13 mouse cellular contexts compared by ENCODE assay signal in genomic region chr11:105028744-105029348, GRCm38 (mm10). TPM values are rescaled to one million over a fixed set of nuclear protein-coding genes. Genes with fewer than 3 reads are reported as not detected.
A peak's percentile ranks its signal among the peaks of the same experiment; 100 is the strongest.
DNase-seq lines count a peak whose midpoint lies in the region; ATAC-seq and TF ChIP-seq lines count a peak whose summit lies in the region.
"Had no signal": no experiment of that assay in that cellular context is flagged by ENCODE, and none has a peak within 500 bp of the region (broad histone marks: within the 10 kb centered on the region; RNA-seq: fewer than 3 reads in every experiment).

No protein-coding gene starts in this region.

- no peak for TF ChIP-seq CTCF in MEL (IDR thresholded peaks at IDR 0.05 in 2 of 3, conservative IDR thresholded peaks at IDR 0.05 in 1 of 3; ENCODE audit: control insufficient read depth in 1 of 3, insufficient read depth in 1 of 3, low read depth in 2 of 3, low read length in 3 of 3, poor library complexity in 1 of 3, severe bottlenecking in 1 of 3)

- H3K9ac ChIP-seq in heart, embryonic 13.5 days = peak overlapping the region; percentile 47; the same call in 1 of the 2 replicates
- peak overlapping the region; percentile 36; the same call in 1 of the 2 replicates for H3K9ac ChIP-seq in MEL (ENCODE audit: control insufficient read depth, low read depth, low read length, poor library complexity, severe bottlenecking)
- H3K9ac ChIP-seq in heart, embryonic 15.5 days = no peak overlapping the region
- no peak overlapping the region for H3K9ac ChIP-seq in hindbrain, embryonic 13.5 days
- H3K9ac ChIP-seq in forebrain, embryonic 16.5 days (replicated peaks; ENCODE audit: low read depth, low read length) = no peak overlapping the region
- H3K9ac ChIP-seq: limb, embryonic 13.5 days had no signal

- H3K4me1 ChIP-seq in heart, embryonic 13.5 days = peaks cover 26% of the 10 kb centered on the region
- peaks cover 0 to 13% of the 10 kb centered on the region in 2 experiments; a peak in 3 of 4 replicates for H3K4me1 ChIP-seq in MEL (ENCODE audit: control insufficient read depth in 1 of 2, insufficient read depth in 2 of 2, low read length in 2 of 2)
- peaks cover 8% of the 10 kb centered on the region for H3K4me1 ChIP-seq in heart, embryonic 15.5 days (replicated peaks)
- H3K4me1 ChIP-seq in hindbrain, embryonic 13.5 days (replicated peaks) = 0 out of 2 replicates have a peak, but pooled peaks cover 4% of the 10 kb centered on the region
- no peaks in the 10 kb centered on the region for H3K4me1 ChIP-seq in forebrain, embryonic 16.5 days (replicated peaks; ENCODE audit: control insufficient read depth, insufficient read depth, low read length)
- H3K4me1 ChIP-seq: limb, embryonic 13.5 days had no signal

- H3K27me3 ChIP-seq in heart, embryonic 13.5 days (replicated peaks) = no peaks in the 10 kb centered on the region
- H3K27me3 ChIP-seq in MEL (ENCODE audit: control insufficient read depth in 1 of 2, insufficient read depth in 2 of 2, low read length in 2 of 2) = peaks cover 5 to 10% of the 10 kb centered on the region in 2 experiments
- no peaks in the 10 kb centered on the region for H3K27me3 ChIP-seq in heart, embryonic 15.5 days
- no peaks in the 10 kb centered on the region for H3K27me3 ChIP-seq in hindbrain, embryonic 13.5 days
- no peaks in the 10 kb centered on the region for H3K27me3 ChIP-seq in forebrain, embryonic 16.5 days (replicated peaks; ENCODE audit: control insufficient read depth, insufficient read depth, low read length)
- H3K27me3 ChIP-seq: limb, embryonic 13.5 days; Patski had no signal

- no peaks in the 10 kb centered on the region for H3K36me3 ChIP-seq in heart, embryonic 13.5 days
- H3K36me3 ChIP-seq in MEL (ENCODE audit: control insufficient read depth in 1 of 2, insufficient read depth in 2 of 2, low read length in 2 of 2) = peaks cover 0 to 11% of the 10 kb centered on the region in 2 experiments; a peak in 2 of 4 replicates
- no peaks in the 10 kb centered on the region for H3K36me3 ChIP-seq in heart, embryonic 15.5 days
- H3K36me3 ChIP-seq in hindbrain, embryonic 13.5 days = no peaks in the 10 kb centered on the region
- H3K36me3 ChIP-seq in forebrain, embryonic 16.5 days (ENCODE audit: control insufficient read depth, insufficient read depth) = no peaks in the 10 kb centered on the region
- H3K36me3 ChIP-seq: limb, embryonic 13.5 days had no signal

- no peak for TF ChIP-seq POLR2A in MEL (IDR thresholded peaks at IDR 0.05; ENCODE audit: control insufficient read depth in 1 of 2, insufficient read depth in 1 of 2, low read depth in 1 of 2, low read length in 2 of 2, poor library complexity in 1 of 2)

- TF ChIP-seq EP300 in MEL (IDR thresholded peaks at IDR 0.05; ENCODE audit: low read depth in 1 of 2, low read length in 2 of 2) = peak; percentile 73 to 81

- H3K27ac ChIP-seq in heart, embryonic 13.5 days (replicated peaks) = no peak overlapping the region
- no peak overlapping the region for H3K27ac ChIP-seq in MEL (ENCODE audit: control insufficient read depth, low read depth, low read length)
- H3K27ac ChIP-seq in heart, embryonic 15.5 days = no peak overlapping the region
- H3K27ac ChIP-seq in hindbrain, embryonic 13.5 days = no peak overlapping the region
- no peak overlapping the region for H3K27ac ChIP-seq in forebrain, embryonic 16.5 days (ENCODE audit: low read length)
- H3K27ac ChIP-seq: limb, embryonic 13.5 days had no signal

- TF ChIP-seq RAD21 in MEL (IDR thresholded peaks at IDR 0.05; ENCODE audit: low read depth, low read length) = no peak

- 17% methylated on average over 6 of the region's 6 CpGs for WGBS in heart, embryonic 13.5 days
- 14% methylated on average over 6 of the region's 6 CpGs for WGBS in heart, embryonic 15.5 days
- WGBS in hindbrain, embryonic 13.5 days = 71% methylated on average over 6 of the region's 6 CpGs
- 71% methylated on average over 6 of the region's 6 CpGs for WGBS in forebrain, embryonic 16.5 days

- no peaks in the 10 kb centered on the region for H3K79me2 ChIP-seq in MEL (ENCODE audit: control insufficient read depth, insufficient read depth, low read length, poor library complexity)

- H3K9me3 ChIP-seq in heart, embryonic 13.5 days = no peaks in the 10 kb centered on the region
- no peaks in the 10 kb centered on the region for H3K9me3 ChIP-seq in MEL (replicated peaks; ENCODE audit: insufficient read depth, low read length)
- H3K9me3 ChIP-seq in heart, embryonic 15.5 days (replicated peaks) = no peaks in the 10 kb centered on the region
- H3K9me3 ChIP-seq in hindbrain, embryonic 13.5 days = no peaks in the 10 kb centered on the region
- H3K9me3 ChIP-seq in forebrain, embryonic 16.5 days (ENCODE audit: control insufficient read depth, low read length) = no peaks in the 10 kb centered on the region
- H3K9me3 ChIP-seq: limb, embryonic 13.5 days had no signal

- no peak for ATAC-seq in heart, embryonic 13.5 days (ENCODE audit: extremely low read depth, insufficient number of reproducible peaks, low FRiP score, low TSS enrichment)
- 0 out of 2 replicates have a peak, but pooled peaks have one; percentile 7 for ATAC-seq in heart, embryonic 15.5 days (replicated peaks; ENCODE audit: insufficient number of reproducible peaks, insufficient read depth, low FRiP score, low read depth)
- peak; percentile 94 for ATAC-seq in megakaryocyte-erythroid progenitor cell, adult 5-6 weeks (replicated peaks; ENCODE audit: low FRiP score, low TSS enrichment, poor library complexity, severe bottlenecking)
- no peak for ATAC-seq in hindbrain, embryonic 13.5 days (ENCODE audit: low FRiP score)
- no peak for ATAC-seq in forebrain, embryonic 16.5 days
- ATAC-seq: Patski had no signal

- H3K4me3 ChIP-seq in heart, embryonic 13.5 days = no peak overlapping the region
- H3K4me3 ChIP-seq in MEL (ENCODE audit: control insufficient read depth in 1 of 2, insufficient read depth in 1 of 2, low read depth in 2 of 2, low read length in 2 of 2) = peak overlapping the region in 1 of 2 experiments; percentile 29; a peak in 2 of 4 replicates
- H3K4me3 ChIP-seq in heart, embryonic 15.5 days = no peak overlapping the region
- no peak overlapping the region for H3K4me3 ChIP-seq in hindbrain, embryonic 13.5 days
- no peak overlapping the region for H3K4me3 ChIP-seq in forebrain, embryonic 16.5 days (replicated peaks; ENCODE audit: low read length)
- H3K4me3 ChIP-seq: limb, embryonic 13.5 days had no signal

- peak overlapping the region; percentile 14; the same call in 1 of the 2 replicates for H3K4me2 ChIP-seq in heart, embryonic 13.5 days
- H3K4me2 ChIP-seq in heart, embryonic 15.5 days = no peak overlapping the region
- no peak overlapping the region for H3K4me2 ChIP-seq in hindbrain, embryonic 13.5 days
- no peak overlapping the region for H3K4me2 ChIP-seq in forebrain, embryonic 16.5 days (ENCODE audit: low read length)
- H3K4me2 ChIP-seq: limb, embryonic 13.5 days had no signal

- DNase-seq in heart, adult 8-10 months (ENCODE audit: low spot score) = no peak
- peak; percentile 70 for DNase-seq in MEL (ENCODE audit: low read depth, low spot score)
- no peak for DNase-seq in layer of hippocampus, postnatal 14 days (ENCODE audit: low spot score in 2 of 2)
- DNase-seq: kidney, postnatal 25 days; thymus, adult 18-20 months had no signal

TF ChIP-seq in MEL, 35 proteins besides CTCF, POLR2A, EP300 and RAD21:
- TF ChIP-seq MXI1 (IDR thresholded peaks at IDR 0.05; ENCODE audit: low read depth, low read length) (no peak), MAZ (IDR thresholded peaks at IDR 0.05; ENCODE audit: low read depth, low read length) (no peak), RCOR1 (IDR thresholded peaks at IDR 0.05; ENCODE audit: low read depth, low read length) (peak; percentile 62), ETS1 (IDR thresholded peaks at IDR 0.05; ENCODE audit: low read depth, low read length) (peak; percentile 51), ZNF384 (IDR thresholded peaks at IDR 0.05; ENCODE audit: low read depth, low read length) (0 out of 2 replicates have a peak, but pooled peaks have one; percentile 14), TAL1 (IDR thresholded peaks at IDR 0.05; ENCODE audit: low read length) (peak; percentile 49), TCF12 (IDR thresholded peaks at IDR 0.05; ENCODE audit: low read depth, low read length) (peak; percentile 66), SIN3A (IDR thresholded peaks at IDR 0.05; ENCODE audit: low read length) (peak; percentile 21; the same call in 1 of the 2 replicates), GATA1 (IDR thresholded peaks at IDR 0.05; ENCODE audit: low read depth, low read length) (peak; percentile 69), JUND (IDR thresholded peaks at IDR 0.05; ENCODE audit: low read depth, low read length) (peak; percentile 51; the same call in 1 of the 2 replicates)

RNA-seq across cellular contexts. Expression of gene Efcab3, which starts 34.5 kb away (rescaled TPM):
- not detected in 2 replicates for polyA plus RNA-seq in heart, embryonic 13.5 days (2015; fragmentation: Nextera tagmentation; extraction: Ambion mirVana)
- total RNA-seq in heart, adult 8-10 months (2022) = not detected
- not detected in 2 replicates for total RNA-seq in MEL (2012; rRNA removed)
- polyA plus RNA-seq in MEL (2012; ENCODE audit: insufficient read depth in 1 of 2, insufficient read length in 2 of 2, low read depth in 1 of 2, low replicate concordance in 2 of 2, missing spikeins in 1 of 2) = not detected
- polyA plus RNA-seq in heart, embryonic 15.5 days (2015; fragmentation: Nextera tagmentation; extraction: Ambion mirVana) = not detected in 2 replicates
- total RNA-seq in megakaryocyte-erythroid progenitor cell, adult 5-6 weeks (2014; fragmentation: Nextera tagmentation) = not detected in 2 replicates
- total RNA-seq in megakaryocyte-erythroid progenitor cell, adult 5-6 weeks (2017) = not detected in 2 replicates
- polyA plus RNA-seq in hindbrain, embryonic 13.5 days (2015; fragmentation: Nextera tagmentation; extraction: Ambion mirVana) = not detected in 2 replicates
- not detected in 2 replicates for polyA plus RNA-seq in forebrain, embryonic 16.5 days (2015; fragmentation: Nextera tagmentation; extraction: Ambion mirVana)
- total RNA-seq in layer of hippocampus, postnatal 14 days (2021) = under 1 TPM; 0.55 to 0.69 TPM
- polyA plus RNA-seq: heart, embryonic 16.5 days had no signal

Comparison
In these comparisons a context has a peak if more than half of its experiments do, and no peak if none do; other contexts are left out.
1. ATAC-seq: peak in heart, embryonic 15.5 days (single experiment) and megakaryocyte-erythroid progenitor cell, adult 5-6 weeks (single experiment); none in heart, embryonic 13.5 days (single experiment), hindbrain, embryonic 13.5 days (single experiment) and forebrain, embryonic 16.5 days (single experiment).
2. H3K9ac ChIP-seq: peak in heart, embryonic 13.5 days (single experiment) and MEL (single experiment); none in heart, embryonic 15.5 days (single experiment), hindbrain, embryonic 13.5 days (single experiment) and forebrain, embryonic 16.5 days (single experiment).